ENCODE assay signal across 7 mouse cellular contexts in genomic region chr11:66983422-66984164, GRCm38 (mm10). TPM values are rescaled to one million over a fixed set of nuclear protein-coding genes. Genes with fewer than 3 reads are reported as not detected.
DNase-seq lines count a peak whose midpoint lies in the region; ATAC-seq lines count a peak whose summit lies in the region.

No protein-coding gene starts in this region.

- intact Hi-C loops in left cerebral cortex, postnatal 36 days (cut with DNase I): loop anchor here (1.0 to 10.0 kb wide), 2 partner anchors 77 to 1169 kb away; no protein-coding TSS in a partner anchor

- H3K27me3 ChIP-seq in embryonic facial prominence, embryonic 11.5 days (ENCODE audit: control insufficient read depth, insufficient read depth, low read length): no peaks in the 10 kb centered on the region
- H3K27me3 ChIP-seq in forebrain, embryonic 13.5 days: no peaks in the 10 kb centered on the region
- no peaks in the 10 kb centered on the region for H3K27me3 ChIP-seq in limb, embryonic 13.5 days

- no peaks in the 10 kb centered on the region for H3K36me3 ChIP-seq in embryonic facial prominence, embryonic 11.5 days (replicated peaks; ENCODE audit: control insufficient read depth, insufficient read depth, low read depth, low read length)
- no peaks in the 10 kb centered on the region for H3K36me3 ChIP-seq in forebrain, embryonic 13.5 days (ENCODE audit: poor library complexity, severe bottlenecking)
- H3K36me3 ChIP-seq in limb, embryonic 13.5 days: no peaks in the 10 kb centered on the region

- no peaks in the 10 kb centered on the region; the same call in none of the 2 replicates for H3K4me1 ChIP-seq in embryonic facial prominence, embryonic 11.5 days (ENCODE audit: control insufficient read depth, insufficient read depth, low read length)
- H3K4me1 ChIP-seq in forebrain, embryonic 13.5 days: peaks cover 27% of the 10 kb centered on the region
- H3K4me1 ChIP-seq in limb, embryonic 13.5 days: peaks cover 23% of the 10 kb centered on the region

- peak; percentile 51 for ATAC-seq in embryonic facial prominence, embryonic 11.5 days (replicated peaks; ENCODE audit: insufficient number of reproducible peaks, low FRiP score, low TSS enrichment, low read depth)
- no peak for ATAC-seq in forebrain, embryonic 13.5 days
- peak; percentile 5; the same call in 1 of the 2 replicates for ATAC-seq in limb, embryonic 13.5 days (ENCODE audit: low FRiP score, low read depth)
- no peak for ATAC-seq in CD4-positive, CD25-positive, alpha-beta regulatory T cell, adult 4 months

- peak; percentile 64 for DNase-seq in embryonic facial prominence, embryonic 11.5 days (ENCODE audit: low spot score)
- peak; percentile 4 for DNase-seq in naive thymus-derived CD4-positive, alpha-beta T cell, adult 2 months (ENCODE audit: low read depth)
- no peak for DNase-seq in left cerebral cortex, postnatal 36 days (ENCODE audit: low spot score in 2 of 2)
- DNase-seq in urinary bladder, postnatal 36 days (ENCODE audit: low spot score in 2 of 2): no peak

- no peak overlapping the region for H3K9ac ChIP-seq in embryonic facial prominence, embryonic 11.5 days (replicated peaks; ENCODE audit: low read length)
- H3K9ac ChIP-seq in forebrain, embryonic 13.5 days: no peak overlapping the region; the same call in 1 of the 2 replicates
- no peak overlapping the region for H3K9ac ChIP-seq in limb, embryonic 13.5 days

- H3K9me3 ChIP-seq in embryonic facial prominence, embryonic 11.5 days (replicated peaks; ENCODE audit: control insufficient read depth, low read length): no peaks in the 10 kb centered on the region
- no peaks in the 10 kb centered on the region for H3K9me3 ChIP-seq in forebrain, embryonic 13.5 days (replicated peaks)
- H3K9me3 ChIP-seq in limb, embryonic 13.5 days: no peaks in the 10 kb centered on the region

- 43% methylated on average over 11 of the region's 11 CpGs for WGBS in embryonic facial prominence, embryonic 11.5 days
- 62% methylated on average over 11 of the region's 11 CpGs for WGBS in forebrain, embryonic 13.5 days
- 32% methylated on average over 11 of the region's 11 CpGs for WGBS in limb, embryonic 13.5 days

- H3K27ac ChIP-seq in embryonic facial prominence, embryonic 11.5 days (replicated peaks; ENCODE audit: low read depth, low read length): peak overlapping the region; percentile 56
- H3K27ac ChIP-seq in forebrain, embryonic 13.5 days: peak overlapping the region; percentile 80
- no peak overlapping the region; the same call in 1 of the 2 replicates for H3K27ac ChIP-seq in limb, embryonic 13.5 days

- H3K4me3 ChIP-seq in embryonic facial prominence, embryonic 11.5 days (ENCODE audit: low read depth, low read length): no peak overlapping the region
- no peak overlapping the region for H3K4me3 ChIP-seq in forebrain, embryonic 13.5 days
- no peak overlapping the region for H3K4me3 ChIP-seq in limb, embryonic 13.5 days

- no peak overlapping the region for H3K4me2 ChIP-seq in embryonic facial prominence, embryonic 11.5 days (ENCODE audit: low read depth, low read length)
- H3K4me2 ChIP-seq in forebrain, embryonic 13.5 days: no peak overlapping the region
- peak overlapping the region; percentile 74 for H3K4me2 ChIP-seq in limb, embryonic 13.5 days (replicated peaks)

RNA-seq across cellular contexts. Expression of gene Tmem238l, which starts 27.2 kb away (rescaled TPM):
- polyA plus RNA-seq in embryonic facial prominence, embryonic 11.5 days (2014; fragmentation: Nextera tagmentation; extraction: Ambion mirVana): not detected in 2 replicates
- polyA plus RNA-seq in forebrain, embryonic 13.5 days (2015; fragmentation: Nextera tagmentation; extraction: Ambion mirVana): 0.19 TPM in 1 of 2 replicates, not detected in the other
- polyA plus RNA-seq in limb, embryonic 13.5 days (2015; fragmentation: Nextera tagmentation; extraction: Ambion mirVana): not detected in 2 replicates
- polyA plus RNA-seq in CD4-positive, CD25-positive, alpha-beta regulatory T cell, adult 4 months (2017; shearing (Covaris generic)): not detected
- not detected for total RNA-seq in left cerebral cortex, postnatal 36 days (2021)

RNA-seq across cellular contexts. Expression of gene Tmem220, which starts 41.4 kb away (rescaled TPM):
- 0.82 and 0.98 TPM in 2 replicates for polyA plus RNA-seq in embryonic facial prominence, embryonic 11.5 days (2014; fragmentation: Nextera tagmentation; extraction: Ambion mirVana)
- polyA plus RNA-seq in forebrain, embryonic 13.5 days (2015; fragmentation: Nextera tagmentation; extraction: Ambion mirVana): 0.34 and 0.50 TPM in 2 replicates
- polyA plus RNA-seq in limb, embryonic 13.5 days (2015; fragmentation: Nextera tagmentation; extraction: Ambion mirVana): 1.6 and 2.1 TPM in 2 replicates
- polyA plus RNA-seq in CD4-positive, CD25-positive, alpha-beta regulatory T cell, adult 4 months (2017; shearing (Covaris generic)): 1 to 10 TPM; 1.6 to 1.9 TPM
- under 1 TPM; 0.27 to 0.68 TPM for total RNA-seq in left cerebral cortex, postnatal 36 days (2021)

Comparison
In these comparisons a context has a peak if more than half of its experiments do, and no peak if none do; other contexts are left out.
1. ATAC-seq: peak in embryonic facial prominence, embryonic 11.5 days (single experiment) and limb, embryonic 13.5 days (single experiment); none in forebrain, embryonic 13.5 days (single experiment) and CD4-positive, CD25-positive, alpha-beta regulatory T cell, adult 4 months (single experiment).
2. DNase-seq: peak in embryonic facial prominence, embryonic 11.5 days (single experiment) and naive thymus-derived CD4-positive, alpha-beta T cell, adult 2 months (single experiment); none in left cerebral cortex, postnatal 36 days (0 of 2) and urinary bladder, postnatal 36 days (0 of 2).